Mouse (Mus musculus) ES-Bruce4 (cell line): ENCODE results near the gene Ruvbl2. TPM values are rescaled to one million over a fixed set of nuclear protein-coding genes. Genes with fewer than 3 reads are reported as not detected.

Experiments used
- H3K27ac ChIP-seq: 2 replicates; pipeline ENCODE4 v1.5.1; 2012; ENCODE audit warnings: low read length, inconsistent platforms; ENCODE audit not compliant: insufficient read depth
- H3K27me3 ChIP-seq: 2 replicates; pipeline ENCODE4 v1.6.1; 2012; ENCODE audit warnings: mild to moderate bottlenecking, low read length, inconsistent platforms; ENCODE audit not compliant: control insufficient read depth, poor library complexity, insufficient read depth, severe bottlenecking
- H3K36me3 ChIP-seq: 2 replicates; pipeline ENCODE4 v1.6.1; 2012; ENCODE audit warnings: inconsistent platforms, mild to moderate bottlenecking, low read length, moderate library complexity; ENCODE audit not compliant: control insufficient read depth, poor library complexity, insufficient read depth, severe bottlenecking
- H3K4me1 ChIP-seq: one replicate; pipeline ENCODE4 v1.8.1; 2011; ENCODE audit warnings: low read length; ENCODE audit not compliant: control insufficient read depth, insufficient read depth
- H3K4me3 ChIP-seq: 2 replicates; pipeline ENCODE4 v1.5.1; 2011; ENCODE audit warnings: low read depth, mild to moderate bottlenecking, low read length
- H3K9ac ChIP-seq: 2 replicates; pipeline ENCODE4 v1.6.1; 2012; ENCODE audit warnings: low read depth, mild to moderate bottlenecking, inconsistent platforms; ENCODE audit not compliant: poor library complexity, severe bottlenecking
- H3K9me3 ChIP-seq: replicated peaks from 2 replicates; pipeline ENCODE4 v1.6.1; 2012; ENCODE audit warnings: mild to moderate bottlenecking, low read length, inconsistent platforms; ENCODE audit not compliant: control insufficient read depth, poor library complexity, insufficient read depth, severe bottlenecking
- CTCF ChIP-seq: IDR thresholded peaks from one replicate; pipeline ENCODE4 v1.8.1; 2011; ENCODE audit warnings: low read depth, low read length
- EP300 ChIP-seq: IDR thresholded peaks from 2 replicates; pipeline ENCODE4 v1.6.1; 2011; ENCODE audit warnings: low read depth, low read length; ENCODE audit not compliant: insufficient read depth
- POLR2A ChIP-seq: IDR thresholded peaks from one replicate; pipeline ENCODE4 v1.8.1; 2011; ENCODE audit warnings: low read length; ENCODE audit not compliant: insufficient read depth
- polyA plus RNA-seq: library from polyadenylated mRNA; stranded (reverse); fragments of >200 nt; gene quantifications from 2 replicates; pipeline ENCODE4 v1.2.4, GENCODE M21; 2011; ENCODE audit warnings: low read depth; ENCODE audit not compliant: missing spikeins, insufficient read depth, insufficient read length

The Ruvbl2 gene
- polyA plus RNA-seq, 1 experiment, result 263 TPM

DNA sequence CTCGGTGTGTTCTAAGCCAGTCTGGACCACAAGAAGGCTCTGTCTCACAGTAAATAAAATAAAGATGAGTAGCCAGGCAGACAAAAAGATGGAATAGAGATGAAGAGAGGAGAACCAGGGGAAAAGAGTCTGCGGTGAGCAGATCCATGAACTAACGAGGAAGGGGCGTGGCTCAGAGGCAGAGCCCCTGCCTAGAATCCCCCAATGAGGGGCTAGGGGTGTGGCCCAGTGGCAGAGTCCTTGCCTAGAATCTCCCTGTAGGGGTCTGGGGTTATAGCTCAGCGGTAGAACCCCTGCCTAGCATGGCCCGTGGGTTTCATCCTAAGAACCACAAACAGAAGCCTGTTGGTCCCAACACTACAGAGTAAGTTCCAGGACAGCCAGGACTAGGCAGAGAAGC, 850 bp downstream of the Ruvbl2 start:
- H3K9ac ChIP-seq, result 0 out of 2 replicates have a peak overlapping the region, but pooled peaks have one; percentile 8
- no peaks in the 10 kb centered on the region for H3K27me3 ChIP-seq
- H3K9me3 ChIP-seq, result no peaks in the 10 kb centered on the region
- H3K4me3 ChIP-seq, result peak overlapping the region; percentile 27
- H3K4me1 ChIP-seq, result peaks cover 8% of the 10 kb centered on the region
- TF ChIP-seq POLR2A, result no peak
- no peak for TF ChIP-seq EP300
- TF ChIP-seq CTCF, result no peak
- no peak overlapping the region for H3K27ac ChIP-seq
- H3K36me3 ChIP-seq, result peaks cover under 1% of the 10 kb centered on the region; the same call in 1 of the 2 replicates

GRCm38 (mm10) chr7:45436444-45436843, 1.5 kb downstream of the Ruvbl2 start:
- Histone ChIP-seq H3K27me3 (no peaks in the 10 kb centered on the region), H3K36me3 (peaks cover 6% of the 10 kb centered on the region), H3K27ac (no peak overlapping the region), H3K4me3 (no peak overlapping the region), H3K9me3 (no peaks in the 10 kb centered on the region), H3K4me1 (peaks cover 8% of the 10 kb centered on the region), H3K9ac (no peak overlapping the region)
- TF ChIP-seq EP300, result no peak

DNA sequence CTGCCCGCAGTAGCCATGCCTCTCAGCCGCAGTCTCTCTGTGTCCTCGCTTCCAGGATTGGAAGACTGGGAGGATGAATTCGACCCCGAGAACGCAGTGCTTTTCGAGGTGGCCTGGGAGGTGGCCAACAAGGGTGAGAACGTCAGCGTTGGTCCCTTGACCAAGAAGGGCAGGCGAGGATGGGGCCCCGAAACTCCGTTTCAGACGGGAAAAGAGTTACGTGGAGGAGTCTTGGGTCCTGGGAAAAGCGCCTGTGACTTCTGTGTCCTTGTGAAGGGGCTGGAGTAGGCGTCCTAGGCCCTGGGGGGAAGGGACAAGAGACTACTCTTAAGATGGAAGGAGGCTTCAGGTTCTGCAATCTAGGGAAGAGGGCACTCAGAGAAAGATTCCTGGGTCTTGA, 2.9 kb downstream of the Ruvbl2 start:
- no peak for TF ChIP-seq CTCF
- Histone ChIP-seq H3K4me1 (peaks cover 12% of the 10 kb centered on the region), H3K27ac (no peak overlapping the region)

GRCm38 (mm10) chr7:45434203-45435015, 3.5 kb downstream of the Ruvbl2 start, which contains the start of gene Gys1:
Gene Gys1 (plus strand): TSS chr7:45434844.
- H3K9ac ChIP-seq, result peak within 1 kb of the TSS; percentile 77
- H3K27ac ChIP-seq, result peak within 1 kb of the TSS; percentile 1; the same call in 1 of the 2 replicates
- no peaks in the 10 kb centered on the region for H3K27me3 ChIP-seq
- peak within 1 kb of the TSS; percentile 99 for H3K4me3 ChIP-seq
- H3K9me3 ChIP-seq, result no peaks in the 10 kb centered on the region
- TF ChIP-seq POLR2A (peak; percentile 37), EP300 (0 out of 2 replicates have a peak, but pooled peaks have one; percentile 19), CTCF (peak; percentile 93)
- H3K4me1 ChIP-seq, result peaks cover 14% of the 10 kb centered on the region
- peaks cover 17% of the 10 kb centered on the region for H3K36me3 ChIP-seq

More for the DNA sequence above, 2.9 kb downstream of the Ruvbl2 start:
- H3K9me3 ChIP-seq, result no peaks in the 10 kb centered on the region
- no peaks in the 10 kb centered on the region for H3K27me3 ChIP-seq
- H3K9ac ChIP-seq, result peak overlapping the region; percentile 55
- peaks cover 16% of the 10 kb centered on the region for H3K36me3 ChIP-seq
- H3K4me3 ChIP-seq, result peak overlapping the region; percentile 89

DNA sequence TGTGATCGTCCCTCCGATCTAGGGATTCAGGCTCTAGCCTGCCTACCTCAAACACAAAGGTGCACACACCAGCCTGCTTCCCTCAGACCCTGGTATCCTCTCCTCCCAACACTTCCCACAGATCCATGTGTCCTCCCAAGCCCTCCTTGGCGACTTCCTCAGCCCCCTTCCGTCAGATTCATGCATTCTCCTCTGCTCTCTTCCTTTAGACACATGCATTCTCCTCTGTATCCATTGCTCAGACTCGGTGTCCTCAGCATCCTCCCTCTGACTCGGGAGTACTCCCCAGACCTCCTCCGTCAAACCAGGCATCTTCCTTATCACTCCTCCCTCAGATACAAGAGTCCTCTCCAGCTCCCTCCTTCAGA, 4.1 kb downstream of the Ruvbl2 start:
- Histone ChIP-seq H3K27ac (peak overlapping the region; percentile 1; the same call in 1 of the 2 replicates), H3K4me1 (peaks cover 14% of the 10 kb centered on the region), H3K36me3 (peaks cover 22% of the 10 kb centered on the region), H3K4me3 (peak overlapping the region; percentile 99), H3K27me3 (no peaks in the 10 kb centered on the region), H3K9me3 (no peaks in the 10 kb centered on the region), H3K9ac (peak overlapping the region; percentile 77)
- TF ChIP-seq EP300, result no peak
- no peak for TF ChIP-seq POLR2A
- no peak for TF ChIP-seq CTCF

DNA sequence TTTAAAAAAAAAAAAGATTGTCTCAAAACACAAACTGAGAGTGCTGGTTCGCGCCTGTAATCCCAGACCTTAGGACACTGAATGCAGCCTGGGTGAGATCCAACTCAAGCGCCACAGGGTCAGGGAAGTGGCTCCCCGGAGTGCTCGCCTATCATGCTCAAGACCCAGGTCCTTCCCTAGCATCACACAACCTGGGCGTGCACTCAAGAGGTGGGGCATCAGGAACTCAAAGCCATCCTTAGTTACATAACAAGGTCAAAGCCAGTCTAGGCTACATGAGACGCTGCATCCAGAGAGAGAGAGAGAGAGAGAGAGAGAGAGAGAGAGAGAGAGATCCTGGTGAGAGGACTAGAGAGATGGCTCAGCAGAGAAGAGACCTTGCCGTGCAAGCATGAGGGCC, 11.3 kb downstream of the Ruvbl2 start:
- H3K4me3 ChIP-seq, result no peak overlapping the region
- TF ChIP-seq POLR2A (no peak), EP300 (no peak), CTCF (no peak)
- no peak overlapping the region for H3K9ac ChIP-seq
- peaks cover 8% of the 10 kb centered on the region for H3K4me1 ChIP-seq
- no peaks in the 10 kb centered on the region for H3K27me3 ChIP-seq
- no peak overlapping the region for H3K27ac ChIP-seq
- peaks cover 71% of the 10 kb centered on the region for H3K36me3 ChIP-seq
- no peaks in the 10 kb centered on the region for H3K9me3 ChIP-seq
